Mouse (Mus musculus) kidney, postnatal 25 days (tissue): ENCODE measurements around the gene Gabrr2.
A peak's percentile ranks its signal among the peaks of the same experiment; 100 is the strongest.
"Not testable (repeated sequence)": the region's sequence is repeated elsewhere in the genome, so short reads cannot be mapped to it uniquely, and the experiment has no call there.

Experiments
- DNase-seq, 2 experiments: peaks; one replicate each; pipeline ENCODE4 v3.0.0; 2021; ENCODE audit warnings: mixed read lengths in 2 of 2

The Gabrr2 gene

GRCm38 (mm10) chr4:33071337-33071736 is 8.5 kb downstream of the Gabrr2 start:
- no peak for DNase-seq

- no peak for DNase-seq
Observed at GRCm38 (mm10) chr4:33072526-33073161, 9.8 kb downstream of the Gabrr2 start.

GRCm38 (mm10) chr4:33074406-33074805 is 11.6 kb downstream of the Gabrr2 start:
- DNase-seq, result no peak

GRCm38 (mm10) chr4:33074851-33075250 is 12.1 kb downstream of the Gabrr2 start:
- no peak for DNase-seq

DNA sequence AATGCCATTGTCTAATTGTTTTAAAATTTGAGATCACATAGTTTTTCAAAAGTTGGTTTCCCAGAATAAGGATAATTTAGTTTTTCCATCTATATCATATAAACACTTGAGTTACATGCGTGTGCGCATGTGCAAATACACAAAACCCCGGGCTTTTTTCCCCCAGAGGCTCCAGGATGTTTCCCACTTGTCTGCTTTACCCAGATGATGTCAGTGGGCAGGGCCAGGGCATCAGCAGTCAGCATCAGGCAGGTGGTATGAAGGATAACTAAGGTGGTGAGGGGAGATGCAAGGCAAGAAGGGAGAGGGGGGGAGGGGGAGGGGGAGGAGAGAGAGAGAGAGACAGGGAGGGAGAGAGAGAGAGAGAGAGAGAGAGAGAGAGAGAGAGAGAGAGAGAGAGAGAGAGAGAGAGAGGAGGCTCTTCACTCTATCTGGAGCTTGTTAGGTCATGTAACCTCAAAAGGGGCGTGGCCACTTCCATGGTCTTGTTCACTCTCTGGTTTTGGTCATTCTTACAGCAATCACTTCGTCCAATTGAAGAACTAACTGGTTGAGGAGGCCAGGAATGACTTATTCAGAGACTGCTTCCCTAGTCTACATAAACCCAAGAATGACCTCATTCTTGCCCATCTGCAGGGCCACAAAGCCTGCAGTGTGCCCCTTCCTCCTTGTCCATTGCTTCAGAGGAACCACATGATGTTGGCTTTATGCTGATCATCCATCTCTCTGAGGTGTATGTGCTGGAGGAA is 13.2 kb downstream of the Gabrr2 start:
- DNase-seq, result no peak

DNA sequence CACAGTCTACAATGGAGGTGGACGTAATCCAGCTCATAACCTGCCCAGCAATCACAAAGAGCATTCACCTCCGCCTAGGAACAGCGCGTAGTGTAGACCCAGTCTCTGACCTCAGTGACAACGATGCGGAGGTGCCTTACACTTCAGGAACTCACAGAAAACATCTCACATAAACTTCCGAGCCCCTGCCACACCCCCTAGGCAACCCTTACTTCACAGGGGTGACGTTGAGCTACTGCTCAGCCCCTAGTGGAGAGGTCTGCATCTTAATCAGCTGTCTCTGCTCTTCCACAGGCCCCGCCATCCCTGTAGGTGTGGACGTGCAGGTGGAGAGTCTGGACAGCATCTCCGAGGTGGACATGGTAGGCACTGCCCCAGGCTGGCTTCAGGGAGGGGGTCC is 14.4 kb downstream of the Gabrr2 start:
- DNase-seq, result no peak

DNA sequence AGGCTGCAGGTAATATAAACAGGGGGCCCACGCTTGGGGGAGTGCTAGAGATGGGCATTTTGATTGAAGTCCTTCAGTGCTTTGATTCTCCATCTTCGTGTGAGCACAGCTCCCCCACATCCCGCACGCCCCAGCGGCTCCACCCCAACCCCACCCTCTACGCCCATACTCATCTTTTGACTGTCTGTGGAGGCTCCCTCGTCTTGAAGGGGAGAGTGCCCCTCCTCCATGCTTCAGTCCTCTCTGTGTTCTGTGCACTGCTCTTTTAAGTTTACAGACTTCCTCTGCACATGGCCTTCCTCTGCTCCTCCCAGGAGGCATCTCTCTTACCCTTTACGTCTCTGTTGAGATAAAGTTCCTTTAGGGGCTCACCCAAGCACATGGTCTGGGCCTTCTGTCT is 14.9 kb downstream of the Gabrr2 start:
- no peak for DNase-seq

- DNase-seq, result no peak
Observed at GRCm38 (mm10) chr4:33078492-33078891, 15.7 kb downstream of the Gabrr2 start.

- no peak for DNase-seq
Observed at GRCm38 (mm10) chr4:33099118-33099694, 36.4 kb downstream of the Gabrr2 start.

- no peak for DNase-seq
Observed at GRCm38 (mm10) chr4:33109720-33110458, 47.1 kb downstream of the Gabrr2 start.

- DNase-seq, result no peak
Observed at GRCm38 (mm10) chr4:33110845-33111244, 48.0 kb downstream of the Gabrr2 start.

- no peak for DNase-seq
Observed at GRCm38 (mm10) chr4:33111358-33111757, 48.6 kb downstream of the Gabrr2 start.

DNA sequence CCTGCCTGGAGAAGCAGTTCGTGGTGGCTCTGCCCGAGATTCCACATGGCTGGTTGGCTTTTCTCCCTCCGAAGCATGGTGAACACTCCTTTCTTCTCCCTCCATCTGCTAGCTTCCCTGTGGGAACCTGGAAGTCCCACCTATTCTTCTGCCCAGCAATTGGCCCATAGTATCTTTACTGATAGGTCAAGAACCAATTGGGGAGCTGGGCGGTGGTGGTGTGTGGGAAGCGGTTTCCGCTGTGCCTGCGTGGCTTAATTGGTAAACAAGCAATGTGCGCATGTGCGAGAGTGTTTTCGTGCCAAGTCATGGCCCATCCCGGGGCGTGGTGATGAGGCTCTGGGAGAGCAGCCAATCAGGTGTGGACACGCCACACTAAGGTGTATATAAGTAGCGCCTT is 50.1 kb downstream of the Gabrr2 start:
- not testable (repeated sequence) for DNase-seq

GRCm38 (mm10) chr4:33119118-33119517 is 56.3 kb downstream of the Gabrr2 start:
- DNase-seq, result peak; percentile 75 to 88

DNA sequence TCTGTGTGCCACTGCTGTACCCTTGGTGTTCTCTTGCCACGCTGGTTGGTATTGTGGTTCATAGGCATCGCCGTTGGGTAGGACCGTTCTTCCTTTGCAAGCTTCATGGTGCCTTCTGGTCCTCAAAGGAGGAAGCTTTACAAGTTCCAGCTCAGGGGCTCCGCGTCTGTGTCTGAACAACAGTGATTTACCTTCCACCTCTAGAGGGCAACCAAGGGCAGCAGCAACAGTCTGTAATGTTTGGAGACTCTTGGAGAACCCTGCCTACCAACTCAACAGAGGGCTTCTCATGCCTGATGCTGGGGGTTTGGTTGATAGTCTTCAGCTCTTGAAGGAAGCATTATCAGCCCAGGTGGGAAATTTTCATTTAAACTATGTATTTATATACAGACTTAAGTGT is 61.7 kb downstream of the Gabrr2 start:
- DNase-seq, result peak; percentile 53 to 62

DNA sequence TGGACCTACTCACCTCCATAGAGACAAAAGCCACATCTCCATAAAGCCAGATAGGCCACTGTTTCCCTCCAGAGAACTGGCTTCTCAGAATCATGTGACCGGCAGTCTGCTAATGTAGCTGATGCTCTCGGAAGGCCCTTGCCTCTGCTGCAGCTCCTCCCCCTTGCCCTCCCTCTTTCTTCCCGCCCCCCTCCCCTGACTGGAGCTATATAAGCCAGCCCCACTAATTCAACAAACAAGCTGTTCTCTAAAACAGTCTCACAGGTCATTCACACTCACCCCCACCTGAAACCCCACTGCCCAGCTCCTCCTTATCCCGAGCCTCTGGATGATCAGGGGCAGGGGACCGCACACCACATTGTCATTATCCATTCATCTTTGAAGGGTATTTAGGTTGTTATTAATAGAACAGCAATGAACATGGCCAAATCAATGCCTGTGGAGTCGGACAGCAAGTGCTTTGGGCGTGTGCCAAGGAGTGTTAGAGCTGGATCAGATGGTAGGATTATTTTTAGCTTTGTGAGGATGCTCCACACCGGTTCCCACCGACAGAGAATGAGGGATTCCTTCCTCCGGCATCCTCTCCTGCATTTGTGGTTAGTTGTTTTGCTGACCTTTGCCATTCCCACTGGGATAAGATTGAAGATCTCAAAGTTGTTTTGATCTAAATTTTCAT is 62.7 kb downstream of the Gabrr2 start:
- peak in 1 of 2 experiments; percentile 4 for DNase-seq

- DNase-seq, result no peak
Observed at GRCm38 (mm10) chr4:33132221-33132620, 69.4 kb downstream of the Gabrr2 start, which contains the start of gene Gabrr1. Gabrr1 (plus strand) TSS chr4:33132521.
